Mouse (Mus musculus): ENCODE measurements around the gene P3h4.
"Not testable (repeated sequence)": the region's sequence is repeated elsewhere in the genome, so short reads cannot be mapped to it uniquely, and the experiment has no call there.

The P3h4 gene

DNA sequence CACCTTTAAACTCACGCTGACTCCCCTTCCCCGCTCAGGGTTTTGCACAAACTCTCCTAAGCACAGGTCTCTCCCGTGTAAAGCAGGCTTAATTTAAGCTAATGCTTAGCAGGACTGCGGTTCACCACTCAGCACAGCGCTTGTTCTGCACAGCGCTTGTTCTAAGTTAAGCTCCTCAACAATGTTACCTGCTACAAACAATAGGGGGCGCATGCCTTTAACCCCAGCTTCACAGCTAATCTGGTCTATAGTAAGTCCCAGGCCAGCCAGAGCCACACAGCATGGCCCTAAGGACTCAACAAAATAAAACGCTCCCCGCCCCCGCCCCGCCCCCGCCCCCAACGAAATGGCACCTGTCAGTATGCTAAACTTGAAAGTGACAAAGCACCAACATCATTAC is 53.6 kb downstream of the P3h4 start:
- DNase-seq (ENCODE audit: low spot score in 2 of 2) = not testable (repeated sequence)

DNA sequence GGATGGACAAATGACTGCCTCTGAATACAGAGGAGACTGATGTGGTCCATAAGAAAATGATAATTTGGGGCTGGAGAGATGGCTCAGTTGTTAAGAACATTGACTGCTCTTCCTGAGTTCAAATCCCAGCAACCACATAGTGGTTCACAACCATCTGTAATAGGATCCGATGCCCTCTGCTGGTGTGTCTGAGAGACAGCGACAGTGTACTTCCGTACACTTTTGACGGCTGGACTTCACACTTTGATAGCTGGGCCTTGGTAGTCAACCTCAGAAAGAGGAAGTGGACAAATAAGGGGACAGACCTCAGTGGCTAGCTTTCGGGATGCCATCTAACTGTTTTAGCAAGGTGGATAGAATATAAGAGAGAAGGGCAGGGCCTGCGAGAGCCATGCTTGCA is 54.5 kb downstream of the P3h4 start:
- DNase-seq (ENCODE audit: low spot score in 2 of 2) = no peak

Data from frontal cortex, postnatal 25 days (tissue).